Mouse (Mus musculus): ENCODE measurements around the gene Mogat2. TPM values are rescaled to one million over a fixed set of nuclear protein-coding genes. Genes with fewer than 3 reads are reported as not detected.

Mogat2 gene
- total and polyA plus RNA-seq, 2 experiments from 2014 or later, result 0.18 to 0.24 TPM

GRCm38 (mm10) chr7:99236888-99237660 lies 1.3 kb downstream of the Mogat2 start:
- DNase-seq, result no peak
- H3K4me2 ChIP-seq (ENCODE audit: low read depth), result no peak overlapping the region
- WGBS, result 27% methylated on average over 8 of the region's 8 CpGs

GRCm38 (mm10) chr7:99235657-99236056 lies 2.8 kb downstream of the Mogat2 start:
- Histone ChIP-seq H3K27me3 (ENCODE audit: insufficient read depth, low read length) (peaks cover 7% of the 10 kb centered on the region; the same call in 1 of the 2 replicates), H3K9ac (no peak overlapping the region), H3K4me2 (ENCODE audit: low read depth) (no peak overlapping the region), H3K36me3 (ENCODE audit: insufficient read depth) (no peaks in the 10 kb centered on the region), H3K27ac (ENCODE audit: low read depth, low read length) (no peak overlapping the region), H3K9me3 (ENCODE audit: low read length) (no peaks in the 10 kb centered on the region), H3K4me1 (ENCODE audit: insufficient read depth) (no peaks in the 10 kb centered on the region), H3K4me3 (ENCODE audit: low read depth, low read length) (no peak overlapping the region)
- no peak for TF ChIP-seq CTCF (IDR thresholded peaks at IDR 0.05; ENCODE audit: low read depth)
- ATAC-seq, result no peak
- WGBS, result 72% methylated on average over 2 of the region's 2 CpGs
- no peak for DNase-seq

More at GRCm38 (mm10) chr7:99236888-99237660, 1.3 kb downstream of the Mogat2 start:
- ATAC-seq, result no peak
- Histone ChIP-seq H3K4me1 (ENCODE audit: insufficient read depth) (no peaks in the 10 kb centered on the region), H3K27me3 (ENCODE audit: insufficient read depth, low read length) (peaks cover 7% of the 10 kb centered on the region; the same call in 1 of the 2 replicates), H3K36me3 (ENCODE audit: insufficient read depth) (no peaks in the 10 kb centered on the region), H3K9ac (no peak overlapping the region), H3K4me3 (ENCODE audit: low read depth, low read length) (no peak overlapping the region), H3K27ac (ENCODE audit: low read depth, low read length) (no peak overlapping the region), H3K9me3 (ENCODE audit: low read length) (no peaks in the 10 kb centered on the region)
- TF ChIP-seq CTCF (IDR thresholded peaks at IDR 0.05; ENCODE audit: low read depth), result no peak

GRCm38 (mm10) chr7:99234916-99235315 lies 3.5 kb downstream of the Mogat2 start:
- H3K9ac ChIP-seq, result no peak overlapping the region
- no peak overlapping the region for H3K27ac ChIP-seq (ENCODE audit: low read depth, low read length)
- no peak for ATAC-seq
- H3K4me2 ChIP-seq (ENCODE audit: low read depth), result no peak overlapping the region
- WGBS, result 36% methylated on average over 2 of the region's 2 CpGs
- H3K36me3 ChIP-seq (ENCODE audit: insufficient read depth), result no peaks in the 10 kb centered on the region
- no peak for DNase-seq
- no peaks in the 10 kb centered on the region for H3K4me1 ChIP-seq (ENCODE audit: insufficient read depth)
- no peaks in the 10 kb centered on the region for H3K9me3 ChIP-seq (ENCODE audit: low read length)
- H3K27me3 ChIP-seq (ENCODE audit: insufficient read depth, low read length), result peaks cover 7% of the 10 kb centered on the region; the same call in 1 of the 2 replicates
- TF ChIP-seq CTCF (IDR thresholded peaks at IDR 0.05; ENCODE audit: low read depth), result no peak
- H3K4me3 ChIP-seq (ENCODE audit: low read depth, low read length), result no peak overlapping the region

- H3K27ac ChIP-seq (ENCODE audit: low read depth, low read length), result no peak overlapping the region
- no peak overlapping the region for H3K4me2 ChIP-seq (ENCODE audit: low read depth)
- no peaks in the 10 kb centered on the region for H3K9me3 ChIP-seq (ENCODE audit: low read length)
- no peaks in the 10 kb centered on the region for H3K27me3 ChIP-seq (ENCODE audit: insufficient read depth, low read length)
- TF ChIP-seq CTCF (IDR thresholded peaks at IDR 0.05; ENCODE audit: low read depth), result peak; percentile 11
- no peaks in the 10 kb centered on the region for H3K4me1 ChIP-seq (ENCODE audit: insufficient read depth)
- DNase-seq (no peak), ATAC-seq (no peak)
- H3K36me3 ChIP-seq (ENCODE audit: insufficient read depth), result no peaks in the 10 kb centered on the region
- WGBS, result 65% methylated on average over 6 of the region's 6 CpGs
- no peak overlapping the region for H3K4me3 ChIP-seq (ENCODE audit: low read depth, low read length)
- no peak overlapping the region for H3K9ac ChIP-seq
Measured at GRCm38 (mm10) chr7:99232571-99232970, 5.8 kb downstream of the Mogat2 start.

GRCm38 (mm10) chr7:99230061-99230747 lies 8.2 kb downstream of the Mogat2 start:
- Histone ChIP-seq H3K27me3 (ENCODE audit: insufficient read depth, low read length) (no peaks in the 10 kb centered on the region), H3K27ac (ENCODE audit: low read depth, low read length) (no peak overlapping the region), H3K9ac (no peak overlapping the region), H3K4me2 (ENCODE audit: low read depth) (no peak overlapping the region), H3K9me3 (ENCODE audit: low read length) (no peaks in the 10 kb centered on the region), H3K36me3 (ENCODE audit: insufficient read depth) (no peaks in the 10 kb centered on the region), H3K4me3 (ENCODE audit: low read depth, low read length) (no peak overlapping the region), H3K4me1 (ENCODE audit: insufficient read depth) (no peaks in the 10 kb centered on the region)
- ATAC-seq (no peak), DNase-seq (no peak)
- 78% methylated on average over 7 of the region's 7 CpGs for WGBS
- TF ChIP-seq CTCF (IDR thresholded peaks at IDR 0.05; ENCODE audit: low read depth), result no peak

- DNase-seq, result peak; percentile 54
- 10% methylated on average over 2 of the region's 2 CpGs for WGBS
- TF ChIP-seq CTCF (IDR thresholded peaks at IDR 0.05; ENCODE audit: low read depth), result peak; percentile 63
- no peak overlapping the region for H3K9ac ChIP-seq
- no peak overlapping the region for H3K4me3 ChIP-seq (ENCODE audit: low read depth, low read length)
- no peaks in the 10 kb centered on the region for H3K27me3 ChIP-seq (ENCODE audit: insufficient read depth, low read length)
- no peaks in the 10 kb centered on the region for H3K36me3 ChIP-seq (ENCODE audit: insufficient read depth)
- no peak overlapping the region for H3K4me2 ChIP-seq (ENCODE audit: low read depth)
- H3K4me1 ChIP-seq (ENCODE audit: insufficient read depth), result no peaks in the 10 kb centered on the region
- ATAC-seq, result no peak
- H3K9me3 ChIP-seq (ENCODE audit: low read length), result no peaks in the 10 kb centered on the region
- no peak overlapping the region for H3K27ac ChIP-seq (ENCODE audit: low read depth, low read length)
Measured at GRCm38 (mm10) chr7:99229411-99229810, 9.0 kb downstream of the Mogat2 start.

- H3K27me3 ChIP-seq (ENCODE audit: insufficient read depth, low read length), result no peaks in the 10 kb centered on the region
- H3K9ac ChIP-seq, result no peak overlapping the region
- H3K36me3 ChIP-seq (ENCODE audit: insufficient read depth), result no peaks in the 10 kb centered on the region
- no peak for TF ChIP-seq CTCF (IDR thresholded peaks at IDR 0.05; ENCODE audit: low read depth)
- no peak overlapping the region for H3K27ac ChIP-seq (ENCODE audit: low read depth, low read length)
- 86% methylated on average over 8 of the region's 8 CpGs for WGBS
- H3K9me3 ChIP-seq (ENCODE audit: low read length), result no peaks in the 10 kb centered on the region
- H3K4me2 ChIP-seq (ENCODE audit: low read depth), result no peak overlapping the region
- no peak overlapping the region for H3K4me3 ChIP-seq (ENCODE audit: low read depth, low read length)
- no peak for DNase-seq
- ATAC-seq, result no peak
- no peaks in the 10 kb centered on the region for H3K4me1 ChIP-seq (ENCODE audit: insufficient read depth)
Measured at GRCm38 (mm10) chr7:99228825-99229224, 9.6 kb downstream of the Mogat2 start.
